Mouse (Mus musculus): ENCODE data around the gene Acsf2.

GRCm38 (mm10) chr11:94631969-94632368 lies 30.3 kb upstream of the Acsf2 start:
- TF ChIP-seq CTCF (IDR thresholded peaks at IDR 0.05; ENCODE audit: control insufficient read depth, insufficient read depth, insufficient replicate concordance, low read depth, low read length) = no peak
- no peak for TF ChIP-seq POLR2A (IDR thresholded peaks at IDR 0.05; ENCODE audit: control insufficient read depth, low read depth, low read length)

All from testis, adult 2 months (tissue).